Mouse (Mus musculus): ENCODE data around the gene Col4a3.

The Col4a3 gene

GRCm38 (mm10) chr1:82663522-82663921, 76.8 kb downstream of the Col4a3 start:
- DNase-seq (ENCODE audit: low spot score in 2 of 2), result no peak

GRCm38 (mm10) chr1:82686328-82686727, 99.6 kb downstream of the Col4a3 start:
- DNase-seq (ENCODE audit: low spot score in 2 of 2), result no peak

DNA sequence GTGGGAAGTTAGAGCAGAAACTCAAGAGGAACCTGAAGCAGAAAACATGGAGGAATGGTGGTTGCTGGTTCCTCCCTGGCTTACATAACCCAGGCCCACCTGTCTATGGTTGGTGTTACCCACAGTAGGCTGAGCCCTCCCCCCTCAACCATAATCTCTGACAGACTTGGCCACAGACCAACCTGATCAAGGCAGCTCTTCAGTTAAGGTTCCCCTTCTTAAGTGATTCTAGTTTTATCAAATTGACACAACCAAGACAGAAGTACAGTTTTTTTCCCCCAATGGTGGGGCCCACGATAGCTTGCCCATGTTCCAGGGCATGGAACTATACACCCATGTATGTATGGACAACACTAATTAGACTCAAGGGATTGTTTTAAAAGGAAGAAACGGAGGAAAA, 100.1 kb downstream of the Col4a3 start:
- no peak for DNase-seq (ENCODE audit: low spot score in 2 of 2)

DNA sequence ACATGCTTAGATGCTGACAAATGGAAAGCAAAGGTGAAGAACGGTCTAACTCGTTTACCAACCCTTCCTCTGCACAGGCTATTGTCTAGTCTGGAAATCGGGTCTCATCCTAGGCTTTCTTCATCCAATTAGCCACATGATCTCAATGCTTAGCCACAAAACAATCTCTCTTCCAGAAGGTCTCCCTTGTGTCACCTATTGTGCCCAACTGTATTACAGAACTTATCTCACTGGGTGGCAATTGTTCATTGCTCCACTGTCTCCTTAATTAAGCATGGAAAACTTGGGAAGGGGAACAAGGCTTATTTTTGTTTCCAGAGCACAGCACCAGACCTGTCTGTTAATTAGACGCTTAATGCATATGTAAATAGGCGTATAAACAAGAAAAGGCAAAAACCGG, 101.2 kb downstream of the Col4a3 start:
- no peak for DNase-seq (ENCODE audit: low spot score in 2 of 2)

DNA sequence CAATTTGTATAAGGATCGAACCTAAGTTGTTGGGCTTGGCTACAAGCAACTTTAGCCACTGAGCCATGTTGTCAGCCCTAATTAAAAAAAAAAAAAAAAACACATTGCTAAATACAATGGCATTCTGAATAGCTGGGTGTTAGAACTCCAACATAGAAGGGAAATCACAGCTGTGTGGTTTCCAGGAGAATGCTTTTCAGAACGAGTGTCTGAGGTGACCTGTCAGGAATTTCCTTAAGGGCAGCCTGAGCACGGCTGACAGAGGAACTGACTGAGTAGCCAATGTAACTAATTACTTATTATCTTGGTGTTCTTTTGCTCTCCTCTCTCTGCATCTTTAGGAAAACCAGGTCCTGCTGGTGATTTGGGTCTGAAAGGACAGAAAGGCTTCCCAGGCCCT, 109.2 kb downstream of the Col4a3 start:
- DNase-seq (ENCODE audit: low spot score in 2 of 2), result no peak

GRCm38 (mm10) chr1:82717816-82718512, 131.2 kb downstream of the Col4a3 start:
- peak; percentile 13 to 25 for DNase-seq (ENCODE audit: low spot score in 2 of 2)

GRCm38 (mm10) chr1:82724339-82725025, 137.8 kb downstream of the Col4a3 start, which contains the start of gene Mff:
Gene Mff, plus strand, starts transcription at chr1:82724890.
- peak; percentile 94 to 97 for DNase-seq (ENCODE audit: low spot score in 2 of 2)

DNA sequence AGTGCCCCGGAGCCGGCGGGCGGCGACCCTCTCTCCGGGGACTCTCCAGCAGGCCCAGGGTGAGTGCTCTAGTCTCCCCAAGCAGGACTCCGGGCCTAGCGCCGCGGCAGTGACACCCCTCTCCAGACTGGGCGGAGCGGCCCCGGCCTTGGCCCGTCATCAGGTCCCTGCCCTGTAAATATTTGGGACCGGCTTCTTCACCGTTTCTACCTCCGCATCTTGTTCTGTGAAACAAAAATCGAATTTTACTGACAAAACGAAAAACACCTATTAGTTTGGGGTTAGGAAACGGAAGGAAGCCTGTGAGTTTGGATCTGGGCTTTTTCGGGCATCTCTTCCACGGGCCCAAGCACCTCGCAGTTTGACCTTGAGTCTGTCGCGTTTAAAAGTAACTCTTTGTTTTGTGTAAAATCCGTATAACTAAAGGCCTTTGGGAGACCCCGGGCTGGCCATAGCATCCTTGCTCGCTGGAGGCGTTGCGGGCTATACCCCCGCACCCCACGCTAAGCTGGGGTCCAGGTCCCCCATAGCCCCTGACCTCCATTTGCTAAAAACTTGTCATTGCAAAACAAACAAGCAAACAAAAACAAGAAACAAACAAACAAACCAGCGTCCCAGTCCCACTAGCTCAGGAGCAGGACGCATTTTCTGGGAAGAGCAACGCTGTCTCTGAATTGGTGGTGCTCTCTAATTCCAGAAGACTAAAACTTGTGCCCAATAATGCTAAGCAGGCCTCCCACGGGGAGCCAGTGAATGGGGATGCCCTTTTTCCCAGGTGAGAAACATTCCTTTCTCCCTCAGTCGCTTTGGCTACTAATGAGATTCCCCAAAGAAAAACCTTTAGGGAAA, 138.5 kb downstream of the Col4a3 start:
- DNase-seq (ENCODE audit: low spot score in 2 of 2), result peak in 1 of 2 experiments; percentile 9

DNA sequence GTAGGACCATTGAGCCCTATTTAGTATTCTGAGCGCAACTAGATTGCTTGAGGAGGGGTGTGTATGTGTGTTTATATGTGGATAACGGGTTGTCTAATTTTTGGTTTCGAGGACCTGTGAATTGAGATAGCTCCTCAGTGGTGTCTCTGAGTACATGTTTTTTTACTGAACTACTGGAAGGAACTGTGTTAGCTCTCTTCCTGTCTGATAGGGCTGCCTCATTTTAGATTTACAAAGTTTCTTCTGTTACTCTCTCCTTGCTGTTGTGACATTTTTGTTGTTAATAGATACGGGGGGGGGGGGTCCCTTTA, 139.1 kb downstream of the Col4a3 start:
- DNase-seq (ENCODE audit: low spot score in 2 of 2), result no peak

- no peak for DNase-seq (ENCODE audit: low spot score in 2 of 2)
Measured at GRCm38 (mm10) chr1:82726482-82726881, 139.8 kb downstream of the Col4a3 start.

GRCm38 (mm10) chr1:82733357-82733756, 146.6 kb downstream of the Col4a3 start:
- DNase-seq (ENCODE audit: low spot score in 2 of 2), result no peak

DNA sequence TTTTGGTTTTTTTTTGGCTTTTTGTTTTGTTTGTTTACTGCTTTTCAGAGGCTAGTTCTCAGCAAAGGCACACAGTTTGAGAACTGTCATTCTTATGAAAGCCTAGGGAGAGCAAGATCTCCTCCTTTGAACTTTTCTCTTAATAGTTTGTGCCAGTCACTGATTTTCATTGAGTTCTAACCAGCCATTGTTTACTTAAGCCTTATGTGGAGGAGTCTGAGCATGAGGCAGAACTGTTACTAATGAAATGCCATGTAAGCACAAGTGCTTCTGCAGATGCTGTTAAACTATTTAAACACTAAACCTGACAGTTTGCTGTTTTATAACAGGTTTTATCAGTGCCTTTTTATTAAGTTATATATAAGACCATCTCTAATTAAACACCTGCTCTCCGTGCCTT, 151.3 kb downstream of the Col4a3 start:
- no peak for DNase-seq (ENCODE audit: low spot score in 2 of 2)

- DNase-seq (ENCODE audit: low spot score in 2 of 2), result no peak
Measured at GRCm38 (mm10) chr1:82741539-82741938, 154.8 kb downstream of the Col4a3 start.

DNA sequence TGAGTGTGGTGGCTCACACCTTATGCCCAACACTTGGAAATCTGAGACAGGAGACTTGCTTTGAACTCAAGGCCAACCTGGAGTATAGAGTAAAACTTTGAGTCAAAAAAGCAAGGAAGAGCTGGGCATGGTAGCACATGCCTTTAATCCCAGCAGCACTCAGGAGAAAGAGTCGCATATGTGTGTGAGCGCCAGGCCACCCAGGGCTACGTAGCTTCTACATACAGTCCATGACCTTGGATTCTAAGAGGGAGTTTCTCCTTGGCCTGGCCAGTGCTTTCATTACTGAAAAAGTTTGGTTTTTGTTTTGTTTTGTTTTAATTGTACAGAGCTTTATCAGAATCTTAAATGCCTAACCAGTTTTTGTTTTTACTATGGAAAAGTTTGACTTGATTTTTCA, 157.2 kb downstream of the Col4a3 start:
- no peak for DNase-seq (ENCODE audit: low spot score in 2 of 2)

GRCm38 (mm10) chr1:82746408-82746807, 159.7 kb downstream of the Col4a3 start:
- DNase-seq (ENCODE audit: low spot score in 2 of 2), result no peak

DNA sequence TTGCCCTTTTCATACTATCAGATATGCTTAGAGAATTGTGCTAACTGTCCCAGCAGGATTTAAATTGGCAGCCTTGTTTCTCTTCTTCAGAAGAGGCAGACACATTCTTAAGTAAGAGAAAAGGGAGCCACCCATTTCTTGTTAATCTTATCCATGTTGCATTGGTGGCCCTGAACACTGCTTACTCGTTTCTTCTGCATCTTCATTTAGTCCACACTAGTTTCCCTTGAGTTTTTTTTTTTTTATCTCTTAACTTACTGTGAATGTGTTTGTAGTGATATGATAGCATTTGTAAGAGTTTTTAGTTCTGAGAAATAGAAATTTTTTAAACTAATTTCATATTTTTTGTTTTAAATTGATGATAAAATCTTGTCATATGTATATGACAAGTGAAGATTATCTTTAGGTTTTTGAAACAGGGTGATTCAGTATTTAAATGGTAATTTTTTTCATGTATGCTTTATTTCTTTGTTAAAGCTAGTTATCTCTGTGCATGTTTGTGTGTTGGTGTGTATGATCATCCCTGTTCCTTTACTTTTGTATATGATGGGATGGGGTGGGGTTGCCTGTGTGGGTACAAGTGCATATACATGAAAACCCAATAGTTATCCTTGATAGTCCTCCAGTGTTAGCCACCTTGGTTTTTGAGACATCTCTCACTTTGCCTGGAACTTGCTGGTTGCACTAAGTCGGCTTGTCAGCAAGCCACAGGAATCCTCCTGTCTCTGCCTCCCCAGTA, 161.2 kb downstream of the Col4a3 start:
- no peak for DNase-seq (ENCODE audit: low spot score in 2 of 2)

- no peak for DNase-seq (ENCODE audit: low spot score in 2 of 2)
Measured at GRCm38 (mm10) chr1:82759520-82759919, 172.8 kb downstream of the Col4a3 start.

DNA sequence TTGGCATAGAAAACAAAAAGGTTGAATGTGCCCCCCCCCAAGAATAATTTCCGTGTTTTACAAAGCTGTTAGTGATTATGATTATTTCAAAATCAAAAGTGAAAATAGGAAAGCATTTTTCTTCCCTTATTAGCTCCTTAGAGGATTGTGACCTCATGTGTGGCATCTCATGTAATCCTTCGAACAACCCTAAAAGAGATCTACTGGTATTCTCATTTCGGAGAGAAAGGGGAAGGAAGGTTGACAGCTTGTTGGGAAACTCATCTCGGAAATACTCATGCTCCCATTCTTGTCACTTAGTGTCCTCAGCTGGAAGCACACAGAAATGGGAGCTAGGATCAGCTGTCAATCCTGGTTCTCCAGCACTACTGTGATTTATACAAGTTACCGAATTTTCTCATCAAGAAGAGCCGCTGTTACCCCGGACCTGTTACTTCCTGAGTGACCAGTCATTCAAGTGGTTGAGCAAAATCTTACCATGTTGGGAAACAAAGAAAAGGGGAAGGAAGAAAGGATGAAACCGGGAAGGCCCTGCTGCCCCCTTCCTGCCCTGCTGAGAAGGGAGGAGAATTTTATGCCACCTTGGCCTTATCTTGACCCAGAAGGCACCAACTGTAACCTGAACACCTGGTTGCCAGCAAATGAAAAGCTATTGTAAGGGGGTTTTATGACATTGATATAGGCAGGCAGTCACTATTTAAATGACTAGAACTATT, 174.9 kb downstream of the Col4a3 start:
- no peak for DNase-seq (ENCODE audit: low spot score in 2 of 2)

- no peak for DNase-seq (ENCODE audit: low spot score in 2 of 2)
Measured at GRCm38 (mm10) chr1:82762274-82762673, 175.6 kb downstream of the Col4a3 start.

DNA sequence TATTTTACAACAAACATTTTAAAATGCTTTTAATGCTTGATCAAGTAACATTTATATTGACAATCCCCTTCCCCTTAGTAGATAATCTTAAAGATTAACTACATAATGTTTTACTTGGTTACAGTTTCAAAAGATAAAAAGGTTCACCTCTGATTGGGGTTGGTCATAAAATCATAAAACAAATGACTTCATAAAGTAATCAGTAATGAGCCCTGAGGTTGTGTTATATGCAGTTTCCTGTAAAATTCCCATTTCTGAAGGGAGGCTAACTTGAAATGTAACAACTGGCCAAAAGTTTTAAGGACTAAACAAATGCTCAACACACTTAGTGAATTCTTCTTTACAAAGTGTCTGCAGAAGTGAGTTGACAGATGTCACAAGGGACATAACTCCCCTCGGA, 179.5 kb downstream of the Col4a3 start:
- DNase-seq (ENCODE audit: low spot score in 2 of 2), result no peak

DNA sequence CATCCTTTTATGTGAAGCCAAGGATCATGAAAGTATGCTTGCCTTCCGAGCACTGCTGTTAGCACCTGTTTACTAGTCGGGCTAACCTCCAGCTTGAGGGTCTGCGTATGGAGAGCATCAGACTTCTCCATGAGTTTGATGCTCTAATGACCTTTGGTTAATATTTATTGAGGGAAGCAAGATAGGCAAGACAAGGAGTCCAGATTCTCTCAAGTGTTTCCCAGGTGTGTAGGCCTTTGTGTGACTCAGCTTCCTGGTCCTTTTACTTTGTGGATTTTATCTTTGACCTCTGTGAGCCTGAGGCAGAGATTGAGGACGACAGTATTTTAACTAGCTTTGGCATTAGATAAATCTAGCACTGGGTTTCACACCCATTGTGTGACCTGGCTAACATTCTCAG, 179.9 kb downstream of the Col4a3 start:
- no peak for DNase-seq (ENCODE audit: low spot score in 2 of 2)

Measured in right cerebral cortex, adult 2 months (tissue).